Mouse (Mus musculus) lung, postnatal 0 days (tissue): ENCODE results near the gene Lca5l.

Experiments
- CTCF ChIP-seq: IDR thresholded peaks from 2 replicates; pipeline ENCODE4 v1.5.1; 2016; ENCODE audit warnings: antibody characterized with exemption, mild to moderate bottlenecking
- EP300 ChIP-seq: IDR thresholded peaks from 2 replicates; pipeline ENCODE4 v1.6.1; 2016; ENCODE audit warnings: antibody characterized with exemption, mild to moderate bottlenecking, control low read depth

GRCm38 (mm10) chr16:96191531-96192506 lies at the start of gene Lca5l:
- TF ChIP-seq CTCF (no peak), EP300 (no peak)
